Mouse (Mus musculus): ENCODE data around the gene Dot1l.
"Not testable (repeated sequence)": the region's sequence is repeated elsewhere in the genome, so short reads cannot be mapped to it uniquely, and the experiment has no call there.

Dot1l gene

DNA sequence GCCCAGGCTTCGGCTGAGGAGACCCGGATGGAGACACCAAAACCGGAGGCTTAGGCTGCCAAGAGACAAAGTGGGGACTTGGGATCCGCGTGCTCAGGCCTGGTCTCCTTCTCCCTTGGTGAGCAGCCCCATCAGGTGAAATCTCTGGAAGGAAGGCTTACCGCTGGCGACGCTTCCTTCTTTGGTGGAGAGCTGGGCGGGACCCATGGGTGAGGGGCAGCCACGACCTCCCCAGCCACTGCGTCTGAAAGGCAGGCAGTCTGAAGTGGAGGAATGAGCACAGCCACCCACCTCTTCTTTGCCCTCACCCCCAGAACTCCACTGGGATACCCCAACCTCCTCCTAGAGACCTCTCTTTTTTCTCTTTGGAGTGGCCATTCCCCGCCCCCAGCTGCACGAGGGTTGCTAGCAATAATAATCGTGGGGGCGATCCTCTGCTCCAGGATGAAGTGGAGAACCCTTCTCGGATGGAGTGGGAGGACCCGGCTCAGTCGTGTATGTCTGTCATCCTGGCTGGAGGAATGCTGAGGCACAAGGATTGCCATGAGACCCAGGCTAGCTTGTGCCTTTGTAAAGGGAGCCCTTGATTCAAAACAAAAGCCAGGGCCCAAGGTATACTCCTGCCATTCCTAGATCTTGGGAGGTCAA is 54.1 kb downstream of the Dot1l start:
- DNase-seq (ENCODE audit: extremely low spot score, low read depth, low spot score): no peak

DNA sequence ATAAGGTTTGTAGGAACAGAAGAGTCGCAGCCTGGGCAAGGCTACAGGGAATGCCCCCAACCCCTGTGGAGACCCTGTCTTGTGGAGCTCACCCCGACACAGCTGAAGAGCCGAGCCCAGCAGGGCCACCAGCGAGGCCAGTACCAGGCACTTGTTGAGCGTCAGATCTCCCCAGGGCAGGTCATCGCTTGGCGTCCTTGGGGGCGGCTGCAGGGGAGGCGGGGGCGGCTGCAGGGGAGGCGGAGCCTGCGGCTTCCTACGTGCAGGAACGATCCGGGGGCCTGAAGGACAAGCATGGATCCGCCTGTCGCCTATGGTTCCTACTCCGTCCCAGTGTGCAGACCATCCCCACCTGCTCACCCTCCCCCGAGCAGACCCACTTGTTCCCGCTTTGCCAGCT is 55.1 kb downstream of the Dot1l start:
- no peak for DNase-seq (ENCODE audit: extremely low spot score, low read depth, low spot score)

DNA sequence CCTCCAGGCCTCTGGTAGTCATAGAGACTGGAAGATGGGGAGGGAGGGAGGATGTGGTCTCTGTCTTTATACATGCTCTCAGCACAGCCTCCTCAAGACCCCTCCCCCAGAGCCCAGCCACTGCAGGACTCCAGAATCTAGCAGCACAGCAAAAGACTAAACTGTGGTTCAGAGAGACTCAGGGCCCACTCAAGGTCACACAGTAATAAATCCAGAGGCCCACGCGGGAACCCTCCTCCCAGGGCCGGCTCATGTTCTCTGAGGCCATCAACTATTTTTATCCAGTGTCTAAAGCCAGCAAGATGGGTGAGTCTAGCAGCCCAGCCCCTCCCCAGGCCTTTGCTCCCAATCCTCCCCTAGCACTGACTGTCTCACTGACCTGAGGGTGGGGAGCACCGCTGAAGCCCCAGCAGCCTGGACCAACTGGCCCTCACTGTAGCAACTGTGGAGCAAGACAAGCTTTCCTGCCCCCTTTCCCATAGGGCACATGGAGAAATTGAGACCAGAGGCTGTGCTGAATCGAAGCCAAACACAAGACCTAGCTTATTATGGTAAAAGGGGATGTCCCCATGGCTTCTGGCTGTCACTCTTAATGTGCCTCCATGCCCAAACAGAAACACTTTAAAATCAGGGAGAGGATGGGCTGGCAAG is 57.5 kb downstream of the Dot1l start:
- DNase-seq (ENCODE audit: extremely low spot score, low read depth, low spot score): no peak

DNA sequence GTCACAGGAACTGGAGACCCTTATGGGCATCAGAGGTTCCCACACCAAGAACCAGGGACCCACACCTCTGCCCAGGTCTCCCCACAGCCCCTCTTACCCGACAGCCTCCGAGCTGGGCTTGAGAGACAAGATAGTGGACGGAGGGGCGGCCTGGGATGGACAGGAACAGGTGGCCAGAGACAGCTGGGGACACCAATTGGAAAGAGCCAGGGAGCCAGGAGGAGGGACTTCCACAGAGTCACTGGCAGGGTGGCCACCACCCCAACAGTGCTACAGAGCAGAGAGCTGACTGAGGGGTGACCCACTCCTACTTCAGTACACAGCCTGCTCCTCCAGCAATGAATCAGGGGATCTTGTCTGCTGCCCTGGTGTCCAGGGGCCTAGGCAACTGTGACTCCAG is 58.4 kb downstream of the Dot1l start, which contains the start of gene Jsrp1:
Gene Jsrp1, minus strand, starts transcription at position 133 of the 400 bp plus-strand sequence.
- no peak for DNase-seq (ENCODE audit: extremely low spot score, low read depth, low spot score)

DNA sequence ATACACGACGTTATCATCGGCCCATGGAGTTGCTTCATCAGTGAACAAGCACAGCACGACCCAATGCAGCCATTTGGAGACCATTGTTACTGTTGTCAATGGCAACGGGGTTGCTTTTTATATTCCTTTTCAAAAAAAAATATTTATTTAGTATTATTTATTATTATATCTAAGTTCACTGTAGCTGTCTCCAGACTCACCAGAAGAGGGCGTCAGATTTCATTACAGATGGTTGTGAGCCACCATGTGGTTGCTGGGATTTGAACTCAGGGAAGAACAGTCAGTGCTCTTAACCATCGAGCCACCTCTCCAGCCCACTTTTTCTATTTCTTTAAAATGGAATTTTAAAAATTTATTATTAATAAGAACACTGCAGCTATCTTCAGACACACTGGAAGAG is 59.8 kb downstream of the Dot1l start:
- no peak for DNase-seq (ENCODE audit: extremely low spot score, low read depth, low spot score)

DNA sequence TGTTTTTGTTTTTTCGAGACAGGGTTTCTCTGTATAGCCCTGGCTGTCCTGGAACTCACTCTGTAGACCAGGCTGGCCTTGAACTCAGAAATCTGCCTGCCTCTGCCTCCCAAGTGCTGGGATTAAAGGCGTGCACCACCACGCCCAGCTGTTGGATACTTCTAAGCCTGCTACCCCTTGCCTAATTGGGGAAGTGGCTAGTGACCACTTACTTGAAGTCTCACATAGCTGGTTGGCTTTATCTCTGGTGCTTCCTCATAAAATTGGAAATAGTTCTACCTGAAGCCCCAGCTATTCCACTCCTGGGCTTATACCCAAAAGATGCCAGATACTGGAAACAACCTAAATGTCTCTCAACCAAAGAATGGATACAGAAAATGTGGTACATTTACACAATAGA is 61.3 kb downstream of the Dot1l start:
- not testable (repeated sequence) for DNase-seq (ENCODE audit: extremely low spot score, low read depth, low spot score)

DNA sequence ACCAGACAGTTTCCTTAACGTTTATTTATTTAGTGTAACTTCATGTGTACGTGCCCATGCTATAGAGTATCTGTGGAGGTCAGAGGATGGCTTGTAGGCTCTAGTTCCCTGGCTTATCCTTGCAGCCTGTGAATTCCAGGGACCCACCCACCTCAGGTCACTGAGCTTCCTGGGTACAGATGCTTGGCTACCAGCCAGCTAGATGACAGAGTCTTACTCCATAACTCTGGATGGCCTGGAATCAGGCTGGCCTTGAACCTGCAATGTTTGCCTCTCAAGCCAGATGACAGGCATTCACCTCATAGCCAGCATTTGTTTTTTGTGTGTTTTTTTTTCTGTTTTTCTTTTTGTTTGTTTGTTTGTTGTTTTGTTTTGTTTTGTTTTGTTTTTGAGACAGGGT is 62.2 kb downstream of the Dot1l start:
- no peak for DNase-seq (ENCODE audit: extremely low spot score, low read depth, low spot score)

DNA sequence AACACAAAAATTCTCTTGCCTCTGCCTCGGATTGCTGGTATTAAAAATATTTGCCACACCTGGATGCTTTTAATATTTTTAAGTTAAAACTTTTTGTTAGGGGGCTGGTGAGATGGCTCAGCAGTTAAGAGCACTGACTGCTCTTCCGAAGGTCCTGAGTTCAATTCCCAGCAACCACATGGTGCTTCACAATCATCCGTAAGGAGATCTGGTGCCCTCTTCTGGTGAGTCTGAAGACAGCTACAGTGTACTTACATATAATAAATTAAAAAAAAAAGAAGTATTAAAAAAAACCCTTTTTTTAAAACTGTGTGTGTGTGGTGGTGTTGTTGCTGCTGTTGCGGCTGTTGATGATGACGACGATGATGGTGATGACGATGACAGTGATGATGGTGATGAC is 62.9 kb downstream of the Dot1l start:
- DNase-seq (ENCODE audit: extremely low spot score, low read depth, low spot score): not testable (repeated sequence)

DNA sequence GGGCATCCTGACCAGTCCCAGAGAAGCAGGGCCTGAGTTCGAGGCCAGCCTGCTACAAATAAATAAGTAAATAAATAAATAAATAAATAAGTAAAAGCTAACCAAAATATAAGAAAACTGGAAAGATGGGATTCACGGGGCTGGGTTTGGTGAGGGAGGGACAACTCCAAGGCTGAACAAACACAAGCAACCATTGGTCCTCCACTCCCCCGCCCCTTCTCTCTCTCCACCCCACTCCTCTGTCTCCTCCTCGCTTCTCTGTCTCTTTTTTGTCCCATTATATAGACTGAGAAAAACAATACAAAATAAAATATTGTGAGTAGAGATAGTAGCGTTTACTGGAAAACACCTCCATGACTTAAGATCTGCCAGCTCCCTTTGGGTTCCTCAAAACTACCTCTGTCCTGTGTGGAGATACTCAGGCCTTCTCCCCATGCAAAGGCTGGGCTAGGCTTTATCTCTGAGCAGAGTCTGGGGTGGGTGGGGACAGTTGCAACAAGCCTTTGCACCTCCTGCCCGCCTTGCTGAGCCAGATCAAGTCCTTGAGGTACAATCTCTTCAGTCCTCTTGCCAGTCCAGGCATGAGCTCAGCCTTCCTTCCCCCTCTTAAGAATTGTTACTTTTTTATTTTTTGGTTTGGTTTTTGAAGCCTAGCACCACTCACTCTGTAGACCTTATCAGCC is 63.7 kb downstream of the Dot1l start:
- no peak for DNase-seq (ENCODE audit: extremely low spot score, low read depth, low spot score)

DNA sequence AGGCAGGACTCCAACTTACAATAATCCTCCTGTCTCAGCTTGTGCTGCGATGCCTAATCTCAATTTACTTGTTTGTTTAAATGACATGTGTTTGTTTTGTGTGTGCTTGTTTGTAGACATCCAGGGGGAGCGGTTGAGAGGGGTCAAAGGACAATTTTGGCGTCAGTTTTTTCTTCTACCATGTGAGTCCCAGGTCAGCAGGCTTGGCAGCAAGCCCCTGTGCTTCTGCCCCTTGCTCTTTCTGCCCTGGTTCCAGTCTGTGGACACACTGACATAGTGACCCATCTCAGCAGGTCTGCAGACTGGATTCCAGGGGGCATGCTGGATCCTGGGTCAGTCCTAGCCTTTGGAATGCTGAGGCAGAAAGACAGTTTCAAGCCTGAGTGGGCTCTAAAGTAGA is 64.4 kb downstream of the Dot1l start:
- no peak for DNase-seq (ENCODE audit: extremely low spot score, low read depth, low spot score)

DNA sequence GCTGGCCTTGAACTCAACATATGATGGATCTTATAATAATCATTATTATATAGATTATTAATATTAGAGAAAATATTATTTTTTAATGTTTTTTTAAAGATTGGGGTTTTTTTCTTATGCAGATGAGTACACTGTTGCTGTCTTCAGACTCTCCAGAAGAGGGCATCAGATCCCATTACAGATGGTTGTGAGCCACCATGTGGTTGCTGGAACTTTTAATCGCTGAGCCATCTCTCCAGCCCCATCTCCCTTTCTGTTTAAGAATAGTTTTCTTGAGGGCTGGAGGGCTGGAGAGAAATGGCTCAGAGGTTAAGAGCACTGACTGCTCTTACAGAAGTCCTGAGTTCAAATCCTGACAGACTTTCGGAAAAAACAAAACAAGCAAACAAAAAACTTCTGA is 67.0 kb downstream of the Dot1l start:
- no peak for DNase-seq (ENCODE audit: extremely low spot score, low read depth, low spot score)

DNA sequence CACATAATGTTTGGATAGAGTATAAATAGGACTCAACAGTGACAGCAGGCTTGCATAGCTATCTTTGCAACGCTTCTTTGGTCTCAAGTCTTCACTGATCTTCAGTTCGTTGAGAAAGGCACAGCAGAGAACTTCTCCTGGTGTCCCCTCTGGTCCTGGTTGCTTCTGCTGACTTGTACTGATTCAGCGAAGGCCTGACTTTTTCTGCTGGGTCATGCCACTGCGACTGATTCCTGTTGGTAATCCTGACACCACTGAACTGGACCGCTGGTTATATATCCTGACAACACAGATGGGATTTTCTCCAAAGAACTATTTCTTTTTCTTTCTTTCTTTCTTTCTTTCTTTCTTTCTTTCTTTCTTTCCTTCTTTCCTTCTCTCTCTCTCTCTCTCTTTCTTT is 67.5 kb downstream of the Dot1l start:
- no peak for DNase-seq (ENCODE audit: extremely low spot score, low read depth, low spot score)

DNA sequence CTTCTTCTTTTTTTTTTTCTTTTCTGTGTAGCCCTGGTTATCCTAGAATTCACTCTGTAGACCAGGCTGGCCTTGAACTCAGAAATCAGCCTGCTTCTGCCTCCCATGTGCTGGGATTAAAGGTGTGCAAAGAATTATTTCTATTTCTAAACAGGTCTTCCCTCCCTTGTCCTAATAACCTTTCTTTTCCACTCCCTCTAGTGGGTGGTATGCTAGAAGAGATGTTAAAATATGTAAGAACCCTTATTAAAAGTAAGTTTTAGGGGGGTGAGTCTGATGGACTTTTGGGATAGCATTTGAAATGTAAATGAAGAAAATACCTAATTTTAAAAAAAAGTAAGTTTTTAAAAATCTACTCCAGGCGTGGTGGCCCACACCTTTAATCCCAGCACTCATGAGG is 68.3 kb downstream of the Dot1l start:
- DNase-seq (ENCODE audit: extremely low spot score, low read depth, low spot score): no peak

DNA sequence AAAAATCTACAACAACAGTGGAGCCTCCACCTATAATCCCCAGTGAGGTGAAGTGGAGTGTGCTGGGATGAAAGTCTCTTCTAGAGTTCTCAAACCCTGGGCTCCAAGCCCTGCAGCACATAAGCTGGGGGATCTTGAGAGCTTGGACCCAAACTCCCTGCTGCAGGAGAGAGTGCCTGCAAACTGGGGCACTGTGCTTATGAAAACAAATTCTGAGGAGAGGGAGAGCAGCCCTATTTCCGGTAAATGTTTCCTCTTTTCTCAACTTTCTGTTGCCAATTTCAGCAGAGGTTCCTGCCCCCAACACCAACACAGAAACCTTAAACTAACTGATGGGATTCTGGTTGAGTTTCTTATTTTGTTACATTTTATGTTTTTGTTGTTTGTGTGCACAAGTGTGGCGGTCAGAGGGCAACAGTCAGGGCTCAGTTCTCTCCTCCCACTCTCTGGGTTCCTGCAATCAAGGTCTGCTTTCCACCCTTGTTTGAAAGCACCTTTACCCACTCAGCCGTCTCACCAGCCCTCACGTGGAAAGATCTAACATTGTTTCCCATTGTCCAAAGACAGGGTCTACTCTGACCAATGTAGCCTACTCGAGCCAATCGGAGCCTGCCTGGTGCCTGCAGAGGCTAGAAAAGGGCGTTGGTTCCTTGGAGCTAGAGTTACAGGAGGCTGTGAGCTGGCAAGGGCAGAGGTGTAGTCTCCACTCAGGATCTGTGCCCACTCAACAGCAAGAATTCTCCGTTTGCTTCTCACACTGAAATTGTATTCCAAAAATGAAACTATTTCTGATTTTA is 69.0 kb downstream of the Dot1l start:
- no peak for DNase-seq (ENCODE audit: extremely low spot score, low read depth, low spot score)

DNA sequence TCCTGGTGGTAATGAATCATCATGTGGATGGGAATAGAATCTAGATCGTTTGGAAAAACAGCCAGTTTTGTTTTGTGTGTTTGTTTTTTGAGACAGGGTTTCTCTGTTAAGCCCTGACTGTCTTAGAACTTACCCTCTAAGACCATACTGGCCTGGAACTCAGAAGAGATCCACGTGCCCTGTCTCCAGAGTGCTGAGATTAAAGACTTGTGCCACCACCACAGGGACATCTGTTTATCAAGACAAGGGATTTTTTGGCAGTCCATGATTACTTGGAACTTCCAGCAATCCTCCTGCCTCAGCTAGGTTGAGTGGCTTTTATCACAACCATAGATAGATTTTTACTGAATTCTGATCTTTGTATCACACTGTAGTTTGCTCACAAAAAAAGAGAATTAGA is 69.8 kb downstream of the Dot1l start:
- DNase-seq (ENCODE audit: extremely low spot score, low read depth, low spot score): no peak

DNA sequence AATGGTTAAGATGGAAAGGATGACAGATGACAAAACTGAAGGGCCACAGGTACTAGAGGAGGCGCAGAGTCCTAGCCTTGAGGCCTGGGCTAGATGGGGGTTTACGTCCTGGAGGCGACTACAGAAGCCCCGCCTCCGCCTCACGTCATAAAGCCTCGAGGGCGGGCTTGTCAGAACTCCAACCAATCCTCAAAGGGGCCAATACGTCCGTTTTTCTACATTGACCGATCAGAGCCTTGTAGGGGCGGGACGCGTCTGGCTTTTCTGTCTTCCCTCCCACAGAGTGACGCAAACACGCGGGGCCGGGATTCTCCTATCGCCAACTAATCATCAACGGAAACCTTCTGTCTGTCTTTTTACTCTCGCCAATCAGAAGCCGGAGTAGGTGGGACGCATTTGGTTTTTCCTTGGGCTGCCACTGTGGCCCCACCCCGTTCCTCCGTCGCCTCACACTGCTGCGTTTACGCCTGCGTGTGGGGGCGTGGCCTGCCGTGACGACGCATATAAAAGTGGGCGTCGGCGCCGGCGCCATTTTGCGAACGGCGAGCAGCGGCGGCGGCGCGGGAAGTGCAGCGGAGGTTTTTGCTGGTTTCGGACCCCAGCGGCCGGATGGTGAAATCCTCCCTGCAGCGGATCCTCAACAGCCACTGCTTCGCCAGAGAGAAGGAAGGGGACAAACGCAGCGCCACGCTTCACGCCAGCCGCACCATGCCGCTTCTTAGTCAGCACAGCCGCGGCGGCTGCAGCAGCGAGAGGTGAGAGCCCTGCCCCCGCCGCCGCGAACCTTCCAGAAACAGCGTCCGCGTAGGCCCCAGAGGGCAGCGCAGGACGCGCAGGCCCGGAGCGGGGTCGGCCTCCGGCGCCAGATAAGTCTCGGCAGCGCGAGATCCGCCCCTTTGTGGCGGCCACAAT is 71.4 kb downstream of the Dot1l start, which contains the start of gene Oaz1:
Gene Oaz1, plus strand, starts transcription at position 506 of the 912 bp plus-strand sequence.
- peak; percentile 98 for DNase-seq (ENCODE audit: extremely low spot score, low read depth, low spot score)

DNA sequence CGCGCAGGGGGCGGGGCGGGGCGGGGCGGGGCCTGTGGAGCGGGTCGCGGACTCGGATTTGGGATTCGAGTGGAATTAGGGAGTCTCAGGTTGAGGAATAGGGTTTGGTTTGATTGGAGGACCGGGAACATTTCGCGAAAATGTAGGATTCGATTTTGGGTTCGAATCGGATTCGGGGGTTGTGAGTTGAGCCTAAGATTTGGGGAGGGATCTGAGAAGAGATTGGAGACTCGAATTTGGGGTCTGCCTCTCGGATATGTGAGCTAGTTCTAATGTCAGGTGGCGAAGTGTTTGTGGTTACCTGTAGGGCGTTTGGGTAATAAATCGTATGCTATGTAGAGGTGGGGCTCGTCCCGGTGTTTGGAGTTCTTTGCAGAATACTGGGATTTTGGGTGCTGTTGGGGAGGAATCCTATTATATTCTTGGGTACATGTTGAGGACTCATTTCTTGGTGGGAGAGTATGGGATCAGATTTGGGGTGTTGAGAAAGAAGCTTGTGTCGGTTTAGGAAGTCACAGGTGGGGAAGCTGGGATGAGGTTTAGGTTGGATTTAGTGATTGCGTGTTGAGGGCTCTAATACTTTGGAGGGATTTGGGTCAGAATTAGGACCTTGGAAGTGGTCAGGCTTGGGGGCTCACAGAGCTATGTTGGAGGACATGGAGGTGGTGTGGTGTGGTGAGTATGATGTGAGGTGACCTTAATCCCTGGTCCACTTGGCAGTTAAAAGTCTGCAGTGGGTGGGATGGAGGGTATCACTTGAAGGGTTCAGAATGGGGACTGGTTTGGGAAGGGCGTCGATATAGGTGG is 72.3 kb downstream of the Dot1l start:
- DNase-seq (ENCODE audit: extremely low spot score, low read depth, low spot score): no peak

DNA sequence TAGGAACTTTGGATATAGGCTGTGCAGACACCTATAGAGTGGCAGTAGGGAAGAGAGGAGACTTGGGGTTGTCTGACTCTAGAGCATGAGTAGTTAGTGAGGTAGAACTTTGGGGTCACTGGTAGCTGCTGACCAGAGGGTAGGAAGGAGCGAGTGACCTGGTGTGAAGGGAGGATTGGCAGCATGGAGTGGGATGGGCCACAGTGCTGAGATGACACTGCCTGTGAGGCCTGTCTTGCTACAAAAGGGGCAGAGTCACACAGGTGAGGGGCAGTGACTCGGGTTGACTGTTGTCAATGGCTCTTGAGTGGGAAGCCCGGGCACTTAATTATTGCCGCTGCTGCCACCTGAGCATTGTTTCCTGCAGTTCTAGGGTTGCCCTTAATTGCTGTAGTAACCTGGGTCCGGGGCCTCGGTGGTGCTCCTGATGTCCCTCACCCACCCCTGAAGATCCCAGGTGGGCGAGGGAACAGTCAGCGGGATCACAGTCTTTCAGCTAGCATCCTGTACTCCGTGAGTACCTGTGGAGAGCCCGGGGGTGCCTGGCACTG is 72.9 kb downstream of the Dot1l start:
- no peak for DNase-seq (ENCODE audit: extremely low spot score, low read depth, low spot score)

DNA sequence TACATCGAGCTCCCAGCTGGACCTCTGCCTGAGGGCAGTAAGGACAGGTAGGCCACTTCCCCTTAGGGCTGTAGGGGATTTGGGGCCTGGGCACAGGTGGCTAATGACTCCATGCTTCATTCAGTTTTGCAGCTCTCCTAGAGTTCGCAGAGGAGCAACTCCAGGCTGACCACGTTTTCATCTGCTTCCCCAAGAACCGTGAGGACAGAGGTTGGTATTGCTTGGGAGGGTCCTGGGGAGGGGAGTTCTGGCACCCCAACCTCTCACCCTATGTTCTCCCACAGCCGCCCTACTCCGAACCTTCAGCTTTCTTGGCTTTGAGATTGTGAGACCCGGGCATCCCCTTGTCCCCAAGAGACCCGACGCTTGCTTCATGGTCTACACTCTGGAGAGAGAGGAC is 73.6 kb downstream of the Dot1l start:
- not testable (repeated sequence) for DNase-seq (ENCODE audit: extremely low spot score, low read depth, low spot score)
